Mouse (Mus musculus) kidney, adult 18-20 months (tissue): ENCODE results near the gene Kcnip2.
A peak's percentile ranks its signal among the peaks of the same experiment; 100 is the strongest.

Experiments
- DNase-seq: peaks from one replicate; pipeline ENCODE4 v3.0.0; 2021

The Kcnip2 gene

GRCm38 (mm10) chr19:45775486-45775885 lies 40.4 kb downstream of the Kcnip2 start:
- no peak for DNase-seq

- DNase-seq = no peak
Measured at GRCm38 (mm10) chr19:45771501-45771900, 44.4 kb downstream of the Kcnip2 start.

GRCm38 (mm10) chr19:45760810-45761209 lies 55.1 kb downstream of the Kcnip2 start:
- no peak for DNase-seq

GRCm38 (mm10) chr19:45758671-45759070 lies 57.2 kb downstream of the Kcnip2 start:
- no peak for DNase-seq

GRCm38 (mm10) chr19:45753551-45753950 lies 62.3 kb downstream of the Kcnip2 start:
- DNase-seq = no peak

- DNase-seq = no peak
Measured at GRCm38 (mm10) chr19:45751881-45752280, 64.0 kb downstream of the Kcnip2 start.

- peak; percentile 88 for DNase-seq
Measured at GRCm38 (mm10) chr19:45749243-45750043, 66.4 kb downstream of the Kcnip2 start, which contains the start of gene Npm3. Npm3 (minus strand) TSS chr19:45749591.

GRCm38 (mm10) chr19:45748691-45749242 lies 67.1 kb downstream of the Kcnip2 start:
- DNase-seq = peak; percentile 24

- DNase-seq = no peak
Measured at GRCm38 (mm10) chr19:45748206-45748605, 67.7 kb downstream of the Kcnip2 start.

- DNase-seq = peak; percentile 91
Measured at GRCm38 (mm10) chr19:45747028-45747867, 68.6 kb downstream of the Kcnip2 start.

GRCm38 (mm10) chr19:45746153-45747020 lies 69.5 kb downstream of the Kcnip2 start:
- DNase-seq = peak; percentile 85

- DNase-seq = no peak
Measured at GRCm38 (mm10) chr19:45745344-45746152, 70.3 kb downstream of the Kcnip2 start.

- no peak for DNase-seq
Measured at GRCm38 (mm10) chr19:45743619-45744018, 72.2 kb downstream of the Kcnip2 start.

GRCm38 (mm10) chr19:45742984-45743575 lies 72.8 kb downstream of the Kcnip2 start:
- DNase-seq = no peak

GRCm38 (mm10) chr19:45742218-45742983 lies 73.5 kb downstream of the Kcnip2 start, which contains the start of gene Fgf8:
Fgf8 (minus strand) TSS chr19:45742915.
- DNase-seq = no peak
